Mouse (Mus musculus) liver, embryonic 16.5 days (tissue): ENCODE results near the gene Dnph1. TPM values are rescaled to one million over a fixed set of nuclear protein-coding genes. Genes with fewer than 3 reads are reported as not detected.
A peak's percentile ranks its signal among the peaks of the same experiment; 100 is the strongest.

Experiments
- ATAC-seq: fragments of 200-750 bp; cut with Nextera tagmentation; 2 replicates; pipeline ENCODE4 v1.8.0; 2017; ENCODE audit warnings: low read depth, mild to moderate bottlenecking, moderate number of reproducible peaks, moderate library complexity
- H3K27ac ChIP-seq: fragments of 300-500 bp; sonication (generic); 2 replicates; pipeline ENCODE4 v1.5.1; 2014; ENCODE audit warnings: mild to moderate bottlenecking, low read length
- H3K27me3 ChIP-seq: fragments of 300-500 bp; sonication (generic); 2 replicates; pipeline ENCODE4 v1.6.1; 2014; ENCODE audit warnings: low read depth, low read length, mixed read lengths; ENCODE audit not compliant: control insufficient read depth, insufficient read depth
- H3K36me3 ChIP-seq: fragments of 300-500 bp; sonication (generic); 2 replicates; pipeline ENCODE4 v1.6.1; 2014; ENCODE audit warnings: mild to moderate bottlenecking; ENCODE audit not compliant: control insufficient read depth, insufficient read depth
- H3K4me1 ChIP-seq: fragments of 300-500 bp; sonication (generic); 2 replicates; pipeline ENCODE4 v1.6.1; 2014; ENCODE audit warnings: low read depth, low read length, mixed read lengths; ENCODE audit not compliant: control insufficient read depth
- H3K4me2 ChIP-seq: fragments of 300-500 bp; sonication (generic); 2 replicates; pipeline ENCODE4 v1.6.1; 2014; ENCODE audit warnings: low read depth, low read length, mixed read lengths
- H3K4me3 ChIP-seq: fragments of 300-500 bp; sonication (generic); 2 replicates; pipeline ENCODE4 v1.5.1; 2014; ENCODE audit warnings: low read depth, mild to moderate bottlenecking, low read length
- H3K9ac ChIP-seq: fragments of 300-500 bp; sonication (generic); 2 replicates; pipeline ENCODE4 v1.6.1; 2014; ENCODE audit warnings: low read depth, low read length
- H3K9me3 ChIP-seq: fragments of 300-500 bp; sonication (generic); replicated peaks from 2 replicates; pipeline ENCODE4 v1.6.1; 2016; ENCODE audit warnings: low read length; ENCODE audit not compliant: control insufficient read depth
- WGBS: fragments of 180-500 bp; shearing (Covaris S2); extraction: QIAGEN DNeasy Blood & Tissue Kit; methylation state at CpG from one replicate; pipeline ENCODE4 v1.1.7; 2014; ENCODE audit not compliant: insufficient replicate concordance; 5-methylcytosine and 5-hydroxymethylcytosine counted together
- polyA plus RNA-seq: library from polyadenylated mRNA; unstranded; fragments of >200 nt; fragmentation: Nextera tagmentation; extraction: Ambion mirVana; gene quantifications from 2 replicates; pipeline ENCODE4 v1.2.1, GENCODE M21; 2015

The Dnph1 gene
- polyA plus RNA-seq = 12.7 and 15.6 TPM in 2 replicates

DNA sequence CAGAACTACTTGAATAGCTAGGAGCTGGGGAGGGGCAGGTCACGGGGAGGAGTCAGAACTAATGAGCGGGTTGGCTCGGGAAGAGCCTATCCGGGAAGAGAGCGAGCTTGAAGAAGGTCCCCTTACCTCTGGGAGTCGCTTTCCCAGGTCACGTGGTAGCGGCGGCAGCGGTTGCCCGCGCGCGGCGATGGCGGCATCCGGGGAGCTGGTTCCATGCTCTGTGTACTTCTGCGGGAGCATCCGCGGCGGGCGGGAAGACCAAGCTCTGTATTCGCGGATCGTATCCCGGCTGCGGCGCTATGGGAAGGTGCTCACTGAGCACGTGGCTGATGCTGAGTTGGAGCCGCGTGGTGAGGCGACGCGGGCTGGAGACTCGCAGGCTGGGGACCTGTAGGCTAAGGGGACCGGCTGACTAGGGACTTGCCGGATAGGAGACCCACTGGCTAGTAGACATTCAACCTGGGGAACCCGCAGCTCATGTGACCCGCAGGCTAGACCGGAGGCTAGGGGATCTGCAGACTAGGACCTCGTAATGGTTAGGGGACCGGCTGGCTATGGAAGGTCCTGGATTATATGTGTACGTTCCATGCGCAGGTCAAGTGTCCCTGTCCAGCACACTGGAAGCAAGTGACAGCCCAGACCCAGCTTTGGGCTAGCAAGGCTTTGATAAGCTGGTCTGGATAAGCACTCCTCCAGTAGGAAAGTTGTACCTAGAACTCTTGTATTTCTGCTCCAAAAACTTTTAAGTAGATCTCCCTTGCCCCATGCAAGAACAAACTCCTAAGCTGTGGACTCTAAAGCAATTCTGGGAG, at the start of gene Dnph1:
TSS of gene Dnph1 (plus strand) at position 89 of the 812 bp plus-strand sequence.
- under 1% methylated on average over 44 of the region's 44 CpGs for WGBS
- peak; percentile 98 for ATAC-seq
- Histone ChIP-seq H3K9me3 (no peaks in the 10 kb centered on the region), H3K4me1 (peaks cover 10% of the 10 kb centered on the region), H3K36me3 (no peaks in the 10 kb centered on the region), H3K4me2 (peak within 1 kb of the TSS; percentile 91), H3K4me3 (peak within 1 kb of the TSS; percentile 70), H3K27ac (no peak within 1 kb of the TSS), H3K27me3 (peaks cover 12% of the 10 kb centered on the region; the same call in 1 of the 2 replicates), H3K9ac (peak within 1 kb of the TSS; percentile 71)

DNA sequence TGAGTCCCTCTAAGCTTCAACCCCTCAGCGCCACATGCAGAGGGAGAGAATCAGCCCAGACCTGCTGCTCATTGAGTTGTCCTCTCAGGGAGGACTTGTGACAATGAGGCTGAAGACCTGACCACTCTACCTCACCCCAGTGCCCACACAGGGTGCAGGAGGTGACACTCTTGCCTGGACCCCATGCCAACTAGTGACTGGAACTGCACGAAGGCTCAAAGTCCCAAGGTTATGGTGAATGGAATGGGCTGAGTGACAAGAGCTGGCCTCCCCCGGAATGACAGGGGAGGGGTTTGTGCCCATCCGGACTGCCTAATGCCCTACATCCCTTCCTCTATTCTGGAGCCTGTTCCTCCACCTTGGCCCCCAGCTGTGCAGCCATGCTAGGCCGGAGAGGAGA, 43.8 kb upstream of the Dnph1 start:
- Histone ChIP-seq H3K36me3 (no peaks in the 10 kb centered on the region), H3K4me3 (no peak overlapping the region), H3K27ac (no peak overlapping the region), H3K4me1 (peaks cover 7% of the 10 kb centered on the region), H3K9me3 (no peaks in the 10 kb centered on the region), H3K27me3 (peaks cover 46% of the 10 kb centered on the region), H3K9ac (no peak overlapping the region), H3K4me2 (no peak overlapping the region)
- 38% methylated on average over 5 of the region's 5 CpGs for WGBS
- ATAC-seq = no peak

DNA sequence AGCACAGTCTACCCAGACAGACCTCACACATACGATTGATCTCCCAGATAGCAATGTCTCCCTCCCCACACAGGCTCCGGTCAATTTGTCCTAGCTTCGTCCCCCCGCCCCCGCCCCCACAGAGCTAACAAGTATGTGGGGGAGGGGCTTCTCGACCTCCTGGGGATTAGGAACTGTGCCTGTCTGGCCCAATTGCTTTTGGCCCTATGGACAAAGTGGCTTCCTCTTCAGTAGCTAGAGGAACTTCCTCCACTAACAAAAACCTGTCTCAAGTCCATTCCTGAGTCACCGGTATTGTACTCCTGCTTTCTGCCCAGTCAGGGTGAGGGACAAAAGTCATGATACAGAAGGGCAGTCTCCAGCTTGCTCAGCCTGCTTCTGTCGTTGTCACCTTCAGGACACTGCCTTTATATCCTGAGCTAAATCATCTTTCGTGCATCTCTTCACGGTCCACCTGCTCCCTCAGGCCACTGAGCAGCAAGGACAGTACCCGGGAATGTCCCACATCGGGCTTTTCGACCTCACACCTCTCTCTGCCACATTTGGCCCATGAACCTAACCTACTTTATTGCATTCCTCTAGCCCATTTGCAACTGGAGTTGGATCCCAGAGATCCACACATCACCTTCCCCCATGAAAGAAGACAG, 43.1 kb upstream of the Dnph1 start:
- peaks cover 52% of the 10 kb centered on the region for H3K27me3 ChIP-seq
- H3K4me2 ChIP-seq = no peak overlapping the region
- H3K9me3 ChIP-seq = no peaks in the 10 kb centered on the region
- no peak overlapping the region for H3K9ac ChIP-seq
- no peak overlapping the region for H3K4me3 ChIP-seq
- no peak overlapping the region for H3K27ac ChIP-seq
- H3K36me3 ChIP-seq = no peaks in the 10 kb centered on the region
- 6% methylated on average over 13 of the region's 13 CpGs for WGBS
- H3K4me1 ChIP-seq = peaks cover 7% of the 10 kb centered on the region
- ATAC-seq = no peak

DNA sequence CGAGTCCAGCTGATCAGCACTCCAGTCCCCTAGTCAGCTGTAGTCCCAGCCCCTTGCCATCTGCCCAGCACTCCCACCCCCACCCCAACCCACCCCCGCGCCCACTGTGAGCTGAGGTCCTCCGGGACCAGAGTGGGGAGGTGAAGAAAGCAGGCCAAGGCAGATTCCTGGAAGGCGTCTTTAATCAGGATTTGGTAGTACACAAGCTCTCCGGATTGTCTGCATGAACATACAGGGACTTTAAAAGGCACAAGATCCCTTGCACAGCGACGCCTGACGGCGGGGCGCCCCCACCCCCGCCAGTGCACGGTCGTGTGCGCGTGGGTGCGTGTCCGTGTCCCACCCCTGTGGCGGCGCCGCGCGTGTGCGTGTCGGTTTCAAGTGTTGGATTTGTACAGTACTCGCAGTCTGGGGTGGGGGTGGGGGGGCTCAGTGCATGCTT, 42.5 kb upstream of the Dnph1 start:
- H3K9me3 ChIP-seq = no peaks in the 10 kb centered on the region
- no peak overlapping the region for H3K4me3 ChIP-seq
- no peak overlapping the region for H3K9ac ChIP-seq
- H3K4me1 ChIP-seq = peaks cover 7% of the 10 kb centered on the region
- no peaks in the 10 kb centered on the region for H3K36me3 ChIP-seq
- peaks cover 56% of the 10 kb centered on the region for H3K27me3 ChIP-seq
- H3K4me2 ChIP-seq = no peak overlapping the region
- 4% methylated on average over 26 of the region's 26 CpGs for WGBS
- H3K27ac ChIP-seq = no peak overlapping the region
- ATAC-seq = no peak

DNA sequence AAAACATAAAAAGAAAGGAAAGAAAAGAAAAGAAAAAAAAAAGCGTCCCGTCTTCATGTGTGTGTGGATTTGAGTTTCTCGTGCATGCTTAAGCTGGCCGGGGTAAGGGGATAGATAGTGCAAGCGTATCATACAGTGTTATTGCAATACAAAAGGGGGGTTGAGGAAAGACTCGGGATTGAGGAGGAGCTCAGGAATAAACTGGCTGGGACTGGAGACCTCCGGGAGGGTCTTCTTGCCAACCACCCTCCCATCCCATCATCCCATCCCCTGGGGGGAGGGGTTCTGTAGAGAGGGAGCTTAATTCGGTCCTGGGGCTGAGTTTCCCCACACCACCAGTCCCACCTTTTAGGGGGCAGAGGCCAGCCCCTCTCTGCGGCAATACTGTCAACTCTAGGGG, 42.0 kb upstream of the Dnph1 start:
- peaks cover 60% of the 10 kb centered on the region for H3K27me3 ChIP-seq
- 5% methylated on average over 9 of the region's 9 CpGs for WGBS
- H3K4me2 ChIP-seq = peak overlapping the region; percentile 39; the same call in 1 of the 2 replicates
- no peak for ATAC-seq
- H3K27ac ChIP-seq = no peak overlapping the region
- no peaks in the 10 kb centered on the region for H3K9me3 ChIP-seq
- no peak overlapping the region for H3K9ac ChIP-seq
- H3K4me1 ChIP-seq = peaks cover 7% of the 10 kb centered on the region
- no peaks in the 10 kb centered on the region for H3K36me3 ChIP-seq
- H3K4me3 ChIP-seq = no peak overlapping the region

DNA sequence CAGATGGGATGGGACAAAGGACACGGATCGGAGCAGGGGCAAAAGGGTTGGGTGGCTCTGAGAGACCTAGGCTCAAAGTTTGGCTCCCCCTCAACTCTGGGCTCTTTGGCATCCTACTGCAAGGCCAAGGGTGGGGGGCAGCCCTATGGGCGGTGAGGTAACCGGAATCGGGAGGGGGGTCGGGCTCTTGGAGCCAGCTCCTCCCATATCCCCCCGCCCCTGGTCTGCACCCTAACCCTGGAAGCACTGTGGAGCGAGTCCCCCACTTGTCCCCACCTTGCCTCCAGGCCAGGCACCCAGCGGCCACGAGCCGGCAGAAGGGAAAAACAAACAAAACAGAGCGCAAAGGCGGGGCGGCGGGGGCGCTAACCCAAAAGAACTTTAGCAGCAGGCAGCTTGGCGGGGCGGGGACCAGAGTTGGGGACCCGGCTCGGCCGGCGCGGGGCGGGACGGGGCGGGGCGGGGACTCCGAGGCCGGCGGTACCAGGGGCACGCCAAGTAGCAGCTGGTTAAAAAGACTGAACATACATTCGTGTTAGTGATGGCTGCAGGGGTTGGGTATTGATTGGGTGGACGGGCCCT, 41.3 kb upstream of the Dnph1 start:
- H3K27ac ChIP-seq = no peak overlapping the region
- H3K9me3 ChIP-seq = no peaks in the 10 kb centered on the region
- H3K4me3 ChIP-seq = peak overlapping the region; percentile 2
- H3K36me3 ChIP-seq = no peaks in the 10 kb centered on the region
- WGBS = under 1% methylated on average over 33 of the region's 33 CpGs
- peak overlapping the region; percentile 39 for H3K4me2 ChIP-seq
- ATAC-seq = peak; percentile 9; the same call in 1 of the 2 replicates
- H3K4me1 ChIP-seq = peaks cover 7% of the 10 kb centered on the region
- H3K9ac ChIP-seq = no peak overlapping the region
- H3K27me3 ChIP-seq = peaks cover 66% of the 10 kb centered on the region

DNA sequence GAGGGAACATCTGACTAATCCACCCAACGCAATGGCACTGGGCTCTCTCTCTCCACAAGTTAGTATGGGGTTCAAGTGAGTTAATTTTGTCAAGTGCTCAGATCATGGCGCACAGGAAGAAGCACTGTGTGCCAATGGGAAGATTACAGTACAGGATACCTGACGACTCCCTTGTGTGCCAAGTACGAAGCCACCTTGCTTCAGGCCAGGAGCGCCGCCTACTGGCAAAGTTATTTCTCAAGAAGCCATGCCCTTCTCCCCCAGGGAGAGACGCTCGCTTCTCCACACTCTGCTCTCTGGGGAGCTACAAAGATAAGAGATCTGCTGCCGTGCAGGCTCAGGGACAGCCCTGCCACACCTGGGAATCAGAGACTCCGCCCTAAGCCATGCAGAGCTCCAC, 38.7 kb upstream of the Dnph1 start:
- 7% methylated on average over 10 of the region's 10 CpGs for WGBS
- Histone ChIP-seq H3K4me2 (no peak overlapping the region), H3K4me3 (no peak overlapping the region), H3K27me3 (peaks cover 81% of the 10 kb centered on the region), H3K27ac (no peak overlapping the region), H3K36me3 (no peaks in the 10 kb centered on the region), H3K4me1 (peaks cover 7% of the 10 kb centered on the region), H3K9me3 (no peaks in the 10 kb centered on the region), H3K9ac (no peak overlapping the region)
- no peak for ATAC-seq

DNA sequence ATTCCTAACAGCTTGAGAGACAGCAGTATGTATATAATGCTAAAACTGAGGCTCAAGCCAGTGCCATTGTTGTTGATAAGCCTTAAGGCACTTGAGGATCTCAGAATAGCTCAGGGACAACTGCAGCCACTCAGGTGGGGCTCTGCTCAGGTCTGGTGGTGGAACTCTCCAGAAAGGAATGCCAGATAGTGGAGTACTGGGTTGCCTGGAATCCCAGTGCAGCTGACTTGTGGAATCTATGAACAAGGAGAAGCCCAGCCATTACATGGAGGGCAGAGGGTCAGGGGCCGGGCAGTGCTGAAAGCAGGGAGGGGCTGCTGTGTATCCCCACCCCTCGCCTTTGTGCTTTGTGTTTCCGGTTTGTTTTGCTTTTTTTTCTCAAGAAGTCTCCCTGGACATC, 38.1 kb upstream of the Dnph1 start:
- Histone ChIP-seq H3K4me1 (peaks cover 7% of the 10 kb centered on the region), H3K4me3 (no peak overlapping the region), H3K36me3 (no peaks in the 10 kb centered on the region), H3K9ac (no peak overlapping the region), H3K27ac (no peak overlapping the region), H3K9me3 (no peaks in the 10 kb centered on the region), H3K27me3 (peaks cover 76% of the 10 kb centered on the region), H3K4me2 (no peak overlapping the region)
- WGBS = 37% methylated on average over 3 of the region's 3 CpGs
- no peak for ATAC-seq

DNA sequence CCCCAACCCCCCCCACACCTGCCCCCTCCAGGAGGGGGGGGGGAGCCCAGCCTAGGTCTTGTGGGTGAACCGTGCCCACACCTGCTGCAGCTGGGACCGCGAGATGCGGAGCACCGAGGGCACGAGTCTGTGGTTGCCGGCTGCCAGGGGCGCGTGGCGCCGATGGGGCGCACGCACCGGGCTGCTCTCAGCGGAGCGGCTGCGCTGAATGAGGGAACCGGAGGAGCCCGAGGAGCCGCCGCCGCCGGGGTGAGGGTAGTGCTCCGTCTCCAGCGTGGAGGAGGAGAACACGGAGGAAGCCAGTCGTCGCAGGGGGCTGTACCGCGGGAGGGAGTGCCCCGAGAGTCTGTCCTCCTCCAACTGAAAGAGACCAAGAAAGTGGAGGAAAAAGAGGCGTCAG, 35.8 kb upstream of the Dnph1 start:
- H3K27ac ChIP-seq = no peak overlapping the region
- ATAC-seq = no peak
- no peaks in the 10 kb centered on the region for H3K36me3 ChIP-seq
- 1% methylated on average over 32 of the region's 32 CpGs for WGBS
- H3K27me3 ChIP-seq = peaks cover 53% of the 10 kb centered on the region
- H3K4me3 ChIP-seq = no peak overlapping the region
- H3K4me1 ChIP-seq = no peaks in the 10 kb centered on the region
- H3K4me2 ChIP-seq = 0 out of 2 replicates have a peak overlapping the region, but pooled peaks have one; percentile 17
- no peaks in the 10 kb centered on the region for H3K9me3 ChIP-seq
- H3K9ac ChIP-seq = no peak overlapping the region
